Mouse (Mus musculus): ENCODE results near the gene She.
"Not testable (repeated sequence)": the region's sequence is repeated elsewhere in the genome, so short reads cannot be mapped to it uniquely, and the experiment has no call there.

Gene She

DNA sequence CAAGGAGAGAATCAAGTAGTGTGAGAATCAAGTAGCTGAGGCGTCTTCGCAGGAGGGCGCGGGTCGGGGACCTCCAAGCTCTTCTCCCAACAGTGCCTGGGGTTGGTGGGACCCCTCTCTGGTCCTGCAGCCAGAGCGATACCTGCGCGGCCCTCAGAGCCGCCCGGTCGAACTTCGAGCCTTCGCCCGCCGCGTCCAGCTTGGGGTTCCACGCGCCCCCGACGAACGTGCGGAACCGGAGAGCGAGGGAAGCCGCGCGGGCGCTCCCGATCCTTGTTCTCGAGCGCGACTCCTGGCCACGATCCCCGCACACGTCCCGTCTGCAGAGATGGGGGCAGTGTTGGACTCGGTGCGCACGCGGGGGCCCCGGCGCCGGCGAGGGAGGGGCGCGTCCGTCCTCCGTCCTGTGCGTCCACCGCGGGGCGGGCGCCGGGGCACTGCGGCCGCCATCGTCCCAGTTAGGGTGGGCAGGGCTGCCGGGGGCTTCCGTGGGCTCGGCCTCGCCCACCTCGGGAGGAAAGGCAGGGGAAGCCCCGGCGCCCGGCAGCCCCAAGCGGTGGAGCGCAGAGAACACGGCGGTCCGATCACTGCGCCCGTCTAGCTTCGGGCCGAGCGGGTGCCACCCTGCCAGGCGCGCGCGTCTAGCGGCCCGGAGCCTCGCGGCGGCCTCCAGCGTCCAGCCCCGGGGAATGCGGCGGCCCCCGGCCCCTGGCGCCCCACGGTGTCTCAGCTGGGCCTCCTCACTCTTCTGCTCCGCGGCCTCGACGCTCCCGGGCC is at the start of gene She:
She (plus strand) TSS at position 556 of the 777 bp plus-strand sequence.
- DNase-seq (ENCODE audit: low read depth): no peak

DNA sequence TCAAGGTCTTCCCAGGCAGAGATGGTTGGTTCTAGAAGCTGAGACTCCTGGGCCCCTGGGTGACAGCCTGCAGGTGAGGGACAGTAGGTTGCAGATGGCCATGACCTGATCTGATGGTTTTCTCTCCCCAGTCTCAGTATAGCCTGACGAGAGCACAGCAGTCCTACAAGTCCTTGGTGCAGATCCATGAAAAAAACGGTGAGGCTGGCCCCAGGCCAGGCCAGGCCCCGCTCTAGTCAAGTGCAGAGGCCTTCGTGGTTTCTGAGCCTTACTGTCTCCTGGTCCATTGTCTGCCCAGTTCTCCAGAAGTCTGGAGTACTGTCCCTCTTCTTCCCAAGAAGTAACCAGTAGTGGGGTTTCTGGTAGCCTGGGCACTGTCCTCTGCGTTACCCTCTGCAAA is 49.5 kb upstream of the She start:
- no peak for DNase-seq (ENCODE audit: low read depth)

GRCm38 (mm10) chr3:89784991-89785753 is 46.0 kb upstream of the She start:
- peak; percentile 93 for DNase-seq (ENCODE audit: low read depth)

- DNase-seq (ENCODE audit: low read depth): no peak
Measured at GRCm38 (mm10) chr3:89786275-89786674, 44.9 kb upstream of the She start.

DNA sequence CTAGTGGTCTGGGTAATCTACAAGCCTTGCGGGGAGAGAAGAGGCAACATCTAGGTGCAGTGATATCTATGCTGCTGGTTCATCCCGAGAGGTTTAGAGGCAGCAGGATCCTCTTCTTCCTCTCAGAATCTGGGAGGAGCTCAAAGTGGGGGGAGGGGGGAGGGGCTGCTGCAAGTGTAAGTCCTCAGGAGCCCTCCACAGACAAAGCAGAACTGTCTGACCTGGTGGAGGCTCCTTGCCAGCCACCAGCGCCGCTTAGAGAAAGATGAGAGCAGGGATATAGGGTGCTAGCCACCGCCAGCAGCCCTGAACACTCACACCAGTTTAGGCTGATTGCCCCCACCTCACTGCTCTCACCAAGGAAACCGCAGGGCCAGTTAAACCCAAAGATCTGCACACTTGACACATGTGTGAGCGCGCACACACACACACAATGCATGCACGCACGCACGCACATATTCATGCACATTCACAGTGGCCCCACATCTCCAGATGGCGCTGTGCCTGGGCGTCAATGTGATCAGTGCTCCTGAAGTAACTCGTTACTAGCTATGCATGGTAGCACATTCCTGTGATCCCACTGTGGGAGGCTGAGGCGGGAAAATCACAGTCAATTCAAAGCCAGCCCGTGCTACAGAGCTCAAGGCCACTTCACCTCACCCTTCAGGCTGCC is 42.4 kb upstream of the She start:
- DNase-seq (ENCODE audit: low read depth): no peak

DNA sequence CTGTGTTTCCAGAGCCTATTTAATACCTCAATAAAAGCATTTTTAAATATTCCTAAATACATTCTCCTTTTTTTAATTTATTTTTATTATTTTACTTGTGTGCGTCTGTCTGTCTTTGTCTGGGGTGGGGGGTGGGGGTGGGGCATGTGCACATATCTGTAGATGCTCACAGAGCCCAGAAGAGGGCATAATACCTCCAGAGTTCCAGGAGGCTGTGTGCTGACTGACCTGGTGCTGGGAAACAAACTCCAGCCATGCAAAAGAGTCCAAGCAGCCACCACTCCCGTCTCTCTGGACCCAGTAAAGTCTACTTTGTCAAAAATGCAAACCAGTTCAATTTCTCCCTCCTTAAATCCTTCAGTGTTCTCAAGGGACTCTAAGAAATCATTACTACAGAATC is 36.6 kb upstream of the She start:
- no peak for DNase-seq (ENCODE audit: low read depth)

- peak; percentile 82 for DNase-seq (ENCODE audit: low read depth)
Measured at GRCm38 (mm10) chr3:89795746-89796145, 35.4 kb upstream of the She start.

DNA sequence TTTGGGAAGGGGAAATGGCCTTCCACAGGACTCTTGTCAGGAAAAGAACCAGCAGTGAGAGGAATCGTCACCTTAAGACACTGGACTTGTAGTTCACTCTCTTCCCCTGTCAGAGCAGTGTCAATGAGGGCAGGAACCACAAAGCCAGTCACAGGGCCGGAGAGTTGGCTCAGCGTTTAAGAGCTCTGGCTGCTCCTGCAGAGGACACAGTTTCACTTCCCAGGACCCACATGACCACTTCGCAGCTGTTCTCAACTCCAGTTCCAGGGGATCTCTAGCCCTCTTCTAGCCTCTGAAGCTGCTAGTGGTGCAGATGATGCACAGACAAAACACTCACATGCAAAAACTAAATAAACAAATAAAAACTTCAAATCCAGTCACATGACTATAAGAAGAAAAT is 34.8 kb upstream of the She start:
- DNase-seq (ENCODE audit: low read depth): peak; percentile 40

DNA sequence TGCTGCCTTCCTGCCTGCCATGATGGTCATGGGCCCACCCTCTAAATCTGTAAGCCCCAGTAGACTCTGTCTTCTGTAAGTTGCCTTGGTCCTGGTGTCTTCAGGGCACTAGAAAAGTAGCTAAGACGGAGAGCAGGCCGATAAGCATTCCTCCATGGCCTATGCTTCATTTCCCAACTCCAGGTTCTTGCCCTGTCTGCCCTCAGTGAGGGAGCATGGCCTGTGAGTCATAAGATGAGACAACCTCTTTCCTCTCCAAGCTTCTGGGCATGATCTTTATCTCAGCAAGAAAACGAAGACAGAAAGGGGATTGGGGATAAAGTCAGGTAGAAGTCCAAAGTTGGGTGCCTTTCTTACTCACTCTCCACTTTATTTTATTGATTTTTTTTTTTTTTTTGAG is 32.7 kb upstream of the She start:
- DNase-seq (ENCODE audit: low read depth): no peak

- no peak for DNase-seq (ENCODE audit: low read depth)
Measured at GRCm38 (mm10) chr3:89799476-89799875, 31.7 kb upstream of the She start.

DNA sequence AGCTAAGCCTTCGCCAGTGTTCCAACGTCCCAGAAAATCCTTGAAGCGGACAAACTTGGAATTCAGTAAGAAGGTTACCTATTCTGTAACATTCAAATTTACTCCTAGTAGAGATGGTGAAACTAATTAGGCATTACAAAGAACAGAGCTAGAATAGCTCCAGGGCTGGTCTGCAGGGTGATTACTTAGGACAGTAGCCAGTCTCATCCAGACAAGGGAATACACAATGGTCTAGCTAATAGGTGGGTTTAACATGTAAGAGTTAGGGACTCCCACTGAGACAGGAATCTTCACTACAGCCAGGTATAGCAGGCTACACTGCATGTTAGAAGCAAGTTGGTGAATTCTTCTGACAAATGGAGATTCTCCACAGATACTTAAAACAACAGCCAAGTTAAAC is 31.1 kb upstream of the She start:
- not testable (repeated sequence) for DNase-seq (ENCODE audit: low read depth)

DNA sequence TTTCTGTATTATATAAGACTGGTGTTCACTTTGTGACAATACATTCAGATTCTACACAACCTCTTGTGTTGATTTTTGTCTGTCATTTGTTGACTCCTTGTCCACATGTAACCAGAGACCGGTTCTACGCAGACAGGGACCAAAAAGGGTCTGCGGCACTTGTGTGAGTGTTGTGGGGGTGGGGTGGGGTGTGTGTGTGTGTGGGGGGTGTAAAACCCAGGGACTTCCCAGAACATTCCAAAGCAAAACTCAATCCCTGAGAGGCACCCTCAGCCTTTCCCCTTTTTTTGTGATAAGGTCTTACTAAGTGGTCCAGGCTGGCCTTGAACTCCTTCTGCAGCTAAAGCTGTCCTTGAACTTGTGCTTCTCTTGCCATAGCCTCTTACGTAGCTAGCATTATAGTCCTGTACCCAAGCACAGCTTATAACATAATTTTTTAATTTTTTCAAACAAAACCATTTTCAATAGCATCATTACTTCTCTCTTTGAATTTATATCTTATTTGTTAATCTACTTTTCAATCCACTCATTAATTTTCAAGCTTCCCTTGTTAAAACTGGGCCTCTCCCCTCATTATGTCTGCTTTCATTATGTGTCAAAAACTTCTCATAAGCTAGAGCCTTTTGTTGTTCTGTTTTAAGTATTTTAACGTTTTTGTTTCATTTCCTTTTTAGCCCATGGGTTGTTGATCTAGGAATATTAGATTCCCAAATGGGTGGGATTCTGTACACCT is 30.2 kb upstream of the She start:
- no peak for DNase-seq (ENCODE audit: low read depth)

DNA sequence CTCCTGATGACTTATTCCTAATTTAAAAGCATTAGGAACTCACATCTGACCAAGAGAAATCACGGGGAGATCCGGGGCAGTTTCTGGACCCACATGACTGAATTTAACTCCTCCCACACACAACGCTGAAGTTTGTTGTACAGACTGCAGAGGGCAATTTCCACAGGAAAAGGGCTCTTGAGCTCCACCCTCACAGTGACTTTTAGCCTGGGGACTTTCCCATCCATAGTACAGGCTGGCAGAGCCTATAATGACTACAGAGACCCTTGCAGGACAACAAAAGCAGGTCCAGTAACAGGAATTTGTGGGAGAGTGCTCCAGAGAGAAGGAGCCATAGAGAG is 29.7 kb upstream of the She start:
- DNase-seq (ENCODE audit: low read depth): peak; percentile 67

DNA sequence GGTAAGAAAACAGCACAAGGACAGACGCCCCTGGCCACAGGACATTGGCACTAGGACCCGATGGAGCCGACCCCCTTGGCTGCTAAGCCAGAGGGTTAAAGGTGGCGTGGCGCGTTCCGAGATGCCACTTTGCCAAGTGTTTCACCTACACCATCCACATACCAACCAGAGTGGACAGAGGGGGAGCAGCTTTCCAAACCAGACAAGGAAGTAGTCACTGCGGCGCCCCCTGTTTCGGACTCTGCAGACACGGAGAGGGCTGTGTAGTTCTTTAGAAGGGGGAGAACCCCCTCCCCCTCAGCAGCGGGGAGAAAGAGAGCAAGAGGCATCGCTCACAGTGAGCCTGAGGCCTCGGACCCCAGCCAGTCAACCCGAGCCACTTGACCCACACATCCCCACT is 28.3 kb upstream of the She start:
- no peak for DNase-seq (ENCODE audit: low read depth)

- no peak for DNase-seq (ENCODE audit: low read depth)
Measured at GRCm38 (mm10) chr3:89805179-89805578, 26.0 kb upstream of the She start.

GRCm38 (mm10) chr3:89806751-89807150 is 24.4 kb upstream of the She start:
- peak; percentile 43 for DNase-seq (ENCODE audit: low read depth)

GRCm38 (mm10) chr3:89807171-89807570 is 24.0 kb upstream of the She start:
- no peak for DNase-seq (ENCODE audit: low read depth)

DNA sequence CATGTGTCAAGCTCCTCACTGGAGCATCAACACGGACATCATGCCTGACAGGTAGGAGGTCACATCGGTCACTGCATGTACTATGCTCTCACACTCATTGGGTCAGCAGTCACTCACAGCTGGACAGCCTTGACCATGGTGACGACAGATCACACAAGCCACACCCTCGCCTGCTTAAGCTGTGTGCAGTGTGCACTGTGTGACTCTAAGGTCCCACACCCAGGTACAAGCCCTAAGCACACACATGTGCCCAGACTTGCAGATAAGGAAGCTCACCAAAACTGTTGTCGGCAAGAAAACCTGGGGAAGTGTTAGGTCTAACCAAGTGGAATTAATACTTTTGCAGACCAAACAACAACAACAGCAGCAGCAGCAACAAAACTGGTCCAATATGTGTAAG is 23.3 kb upstream of the She start:
- no peak for DNase-seq (ENCODE audit: low read depth)

DNA sequence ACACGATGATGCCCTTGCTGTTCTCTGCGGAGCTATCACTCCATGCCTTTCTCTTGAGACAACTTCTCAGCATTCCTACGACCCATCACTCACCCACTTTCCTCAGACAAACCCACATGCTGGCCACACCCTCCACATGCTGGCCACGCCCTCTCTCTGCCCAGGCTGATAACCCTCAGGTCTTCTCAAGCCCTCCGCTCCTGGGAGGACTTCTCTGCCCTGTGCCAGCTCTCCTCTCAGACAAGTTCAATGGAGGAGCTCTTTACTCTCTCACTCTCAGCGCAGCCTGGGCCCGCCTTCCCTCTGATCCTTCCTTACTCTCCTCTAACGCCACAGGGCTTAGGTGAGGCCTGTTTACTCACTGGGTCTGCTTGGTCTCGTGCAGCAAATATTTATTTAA is 22.5 kb upstream of the She start:
- DNase-seq (ENCODE audit: low read depth): no peak

DNA sequence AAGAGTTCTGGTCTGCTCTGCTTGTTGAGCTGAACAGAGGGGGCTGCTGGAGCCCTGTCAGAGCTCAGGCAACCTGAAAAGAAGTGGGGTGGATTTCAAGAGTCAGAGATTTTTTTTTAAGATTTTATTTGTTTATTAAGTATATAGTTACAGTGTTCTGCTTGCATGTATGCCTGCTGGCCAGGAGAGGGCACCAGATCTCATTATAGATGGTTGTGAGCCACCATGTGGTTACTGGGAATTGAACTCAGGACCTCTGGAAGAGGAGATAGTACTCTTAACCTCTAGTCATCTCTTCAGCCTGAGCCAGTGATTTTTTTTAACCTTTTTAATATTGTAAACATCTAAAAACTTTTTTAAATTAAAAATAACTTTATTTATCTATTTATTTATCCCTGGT is 20.3 kb upstream of the She start:
- peak; percentile 40 for DNase-seq (ENCODE audit: low read depth)

- DNase-seq (ENCODE audit: low read depth): no peak
Measured at GRCm38 (mm10) chr3:89812166-89812565, 19.0 kb upstream of the She start.

DNA sequence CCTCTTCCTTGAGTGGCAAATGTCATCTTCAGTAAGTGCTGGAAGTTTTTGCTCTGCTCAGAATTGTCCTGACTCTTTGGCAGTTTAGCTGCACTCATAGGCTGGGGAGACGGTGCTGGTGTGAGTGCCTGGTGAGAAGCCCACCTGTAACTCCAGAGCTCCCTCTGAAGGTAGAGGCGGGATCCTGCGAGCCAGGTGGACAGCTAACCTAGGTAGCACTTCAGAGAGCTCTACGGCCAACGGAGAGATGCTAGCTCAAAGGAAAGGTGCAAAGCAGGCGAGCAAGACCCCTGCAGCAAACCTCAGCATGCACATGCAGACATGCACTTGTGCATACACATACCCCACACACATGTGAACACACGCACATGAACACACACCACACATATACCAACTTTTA is 17.1 kb upstream of the She start:
- DNase-seq (ENCODE audit: low read depth): no peak

All from NIH3T3 (cell line).